Mouse (Mus musculus) kidney, postnatal 4 days (tissue): ENCODE measurements at regions not wholly inside any gene's neighbourhood (a gene's known extent, or its start where the extent isn't known, plus 50 kb on each side); places are given as distances from the start of the nearest gene placed in this dataset.

Source experiments
- DNase-seq, 2 experiments: peaks; one replicate each; pipeline ENCODE4 v3.0.0; 2021; ENCODE audit warnings: mixed read lengths in 2 of 2

DNA sequence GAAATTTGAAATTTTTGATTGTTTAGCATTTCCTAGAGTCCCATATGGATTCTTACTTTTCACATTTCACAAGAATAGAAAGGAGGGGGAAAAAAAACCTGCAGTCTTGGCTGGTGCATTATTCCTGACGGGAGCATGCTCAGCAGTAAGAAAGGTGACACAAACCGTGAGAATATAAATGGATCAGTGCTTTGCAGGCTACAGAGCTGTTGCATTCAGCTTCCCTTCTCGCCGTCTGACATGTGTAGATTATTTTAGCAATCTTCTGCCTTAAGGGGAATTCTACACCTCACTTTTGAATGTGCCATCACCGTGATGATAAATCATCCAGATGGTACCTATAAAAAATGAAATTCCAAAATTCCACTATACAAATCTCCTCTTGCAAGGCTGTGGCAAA, 55.3 kb downstream of the Crygf start:
- no peak for DNase-seq

DNA sequence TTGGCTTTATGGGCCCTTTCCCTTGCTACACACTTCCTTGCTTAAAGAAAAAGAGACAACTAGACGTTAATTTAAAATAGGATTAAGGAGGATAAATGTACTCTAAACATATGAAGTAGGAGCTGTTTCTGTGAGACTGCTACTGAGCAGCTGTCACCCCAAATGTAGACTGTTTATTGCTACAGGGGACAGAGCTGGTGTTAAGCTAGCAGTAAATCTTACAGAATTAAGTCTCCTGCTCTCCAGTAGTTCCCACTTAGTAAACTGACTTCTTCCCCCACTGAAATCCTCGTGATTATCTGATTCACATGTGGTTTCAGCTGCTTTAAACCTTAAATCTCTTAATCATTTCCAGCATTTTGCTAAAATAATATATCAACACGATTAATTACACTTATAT, 74.1 kb downstream of the Crygf start:
- DNase-seq, result no peak

DNA sequence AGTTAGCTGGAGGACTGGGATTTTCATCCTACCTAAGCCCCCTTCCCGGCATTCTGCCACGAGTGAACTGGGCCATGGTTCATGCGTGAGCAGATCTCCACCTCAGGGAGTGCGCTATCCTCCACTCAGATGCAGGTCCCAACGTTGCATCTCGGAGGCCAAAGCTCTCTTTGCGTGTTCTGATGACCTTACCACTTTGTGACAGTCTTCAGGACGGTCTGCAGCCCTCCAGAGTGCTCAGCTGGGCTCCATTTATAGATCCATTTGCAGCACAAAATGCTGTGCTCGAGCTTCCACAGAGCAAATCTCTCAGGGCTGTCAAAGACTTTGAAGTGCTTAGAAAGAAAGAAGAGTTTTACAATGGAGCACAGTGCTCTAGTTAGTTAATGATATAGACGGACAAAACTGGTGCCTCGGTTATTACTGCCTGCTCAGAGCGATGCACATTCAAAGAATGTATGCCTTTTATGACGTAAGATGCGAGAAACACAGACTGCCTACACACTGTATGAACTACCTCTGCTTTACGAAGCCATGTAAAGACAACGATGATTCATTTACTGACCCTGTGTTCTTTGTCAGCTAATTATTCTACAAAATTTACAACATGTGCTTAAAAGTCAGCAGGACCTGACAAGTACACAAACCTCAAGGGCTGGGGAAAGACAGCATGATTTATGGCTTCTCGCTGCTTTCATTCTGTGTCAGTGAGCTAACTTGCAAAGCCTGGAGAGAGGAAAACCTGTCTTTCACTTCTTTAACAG, 77.8 kb downstream of the Crygf start:
- peak in 1 of 2 experiments; percentile 6 for DNase-seq
